Mouse (Mus musculus) testis, adult 2 months (tissue): Measurements from ENCODE around the gene Wipf3.

Experiments
- CTCF ChIP-seq: fragments of 200-500 bp; IDR thresholded peaks from 2 replicates; pipeline ENCODE4 v1.5.1; 2012; ENCODE audit warnings: low read depth, mild to moderate bottlenecking, inconsistent platforms, low read length, moderate library complexity; ENCODE audit not compliant: control insufficient read depth, insufficient read depth, insufficient replicate concordance
- POLR2A ChIP-seq: fragments of 200-500 bp; IDR thresholded peaks from 2 replicates; pipeline ENCODE4 v1.6.1; 2012; ENCODE audit warnings: low read depth, mild to moderate bottlenecking, inconsistent platforms, low read length, moderate library complexity; ENCODE audit not compliant: control insufficient read depth

DNA sequence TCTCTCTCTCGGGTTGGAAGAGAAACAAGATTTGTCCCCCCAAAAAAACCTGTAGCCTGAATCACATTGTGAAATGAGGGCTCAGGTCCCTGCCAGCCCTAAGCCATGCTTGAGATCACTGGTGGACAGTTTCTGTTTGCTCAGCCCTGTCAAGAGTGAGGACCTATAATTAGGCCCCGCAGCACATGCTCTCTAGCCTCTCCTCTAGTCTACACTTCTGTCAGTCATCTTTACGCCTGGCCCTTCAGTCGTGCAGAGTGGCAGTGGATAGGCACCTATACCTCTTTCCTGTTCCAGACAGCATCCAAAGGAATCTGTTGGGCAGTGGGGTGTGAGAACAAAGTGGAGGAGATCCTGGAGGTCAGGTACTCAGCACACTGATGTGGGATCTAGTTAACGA is 78.4 kb downstream of the Wipf3 start:
- TF ChIP-seq CTCF (no peak), POLR2A (no peak)
